Mouse (Mus musculus): Measurements from ENCODE around the gene Marf1.

- TF ChIP-seq CTCF (IDR thresholded peaks at IDR 0.05; ENCODE audit: low read depth) (no peak), EP300 (IDR thresholded peaks at IDR 0.05; ENCODE audit: low read depth) (no peak)
Measured at GRCm38 (mm10) chr16:14122586-14122985, 40.6 kb downstream of the Marf1 start.
